Mouse (Mus musculus): ENCODE results near the gene Bmp10.

The Bmp10 gene

DNA sequence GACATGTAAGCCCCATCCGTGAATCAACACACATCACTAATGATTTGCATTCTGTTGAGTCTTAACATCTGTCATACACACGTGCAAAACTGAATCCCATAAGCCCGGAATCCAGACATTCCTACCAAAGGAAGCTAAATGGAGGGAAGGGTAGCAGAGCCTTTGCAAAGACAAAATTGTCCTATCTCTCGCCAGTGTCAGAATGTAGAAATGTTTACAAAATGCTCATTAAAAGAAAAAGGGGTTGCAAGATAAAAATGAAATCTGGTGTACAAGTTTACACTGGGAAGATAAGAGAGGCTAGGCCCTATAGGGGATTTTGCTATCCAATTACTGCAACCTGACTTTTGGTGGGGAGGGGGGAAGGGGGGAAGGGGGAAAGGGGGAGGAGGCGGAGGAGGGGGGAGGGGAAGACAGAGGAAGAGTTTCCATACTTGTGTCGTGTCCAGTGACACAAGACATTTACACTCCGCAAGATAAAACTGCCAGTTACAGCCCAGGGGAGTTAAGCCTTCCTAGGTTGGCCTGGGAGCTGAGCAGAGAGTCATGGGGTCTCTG, at the start of gene Bmp10:
Gene Bmp10 (plus strand): TSS at position 508 of the 558 bp plus-strand sequence.
- no peak for DNase-seq

- DNase-seq, result peak; percentile 25
These were observed 44.7 kb upstream of the Bmp10 start for GRCm38 (mm10) chr6:87383926-87384691.

DNA sequence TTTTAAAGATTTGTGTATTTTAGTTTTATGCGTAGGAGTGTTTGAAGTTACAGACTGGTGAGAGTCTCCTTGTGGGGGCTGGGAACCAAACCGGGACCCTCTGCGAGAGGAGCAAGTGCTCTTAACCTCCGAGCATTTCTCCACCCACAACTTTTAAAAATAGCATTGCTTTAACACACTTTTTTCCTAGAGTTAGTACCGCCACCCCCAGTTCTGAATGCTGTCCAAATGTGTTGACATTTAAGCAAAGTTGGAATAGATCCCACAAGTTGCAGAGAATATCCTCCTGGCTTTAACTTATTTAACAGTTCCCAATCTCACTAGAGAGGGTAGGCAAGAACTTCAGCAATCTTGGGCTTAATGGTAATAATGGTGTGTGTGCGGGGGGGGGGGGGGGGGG, 44.0 kb upstream of the Bmp10 start:
- peak; percentile 19 for DNase-seq

- peak; percentile 69 for DNase-seq
These were observed 42.6 kb upstream of the Bmp10 start for GRCm38 (mm10) chr6:87386203-87386602.

DNA sequence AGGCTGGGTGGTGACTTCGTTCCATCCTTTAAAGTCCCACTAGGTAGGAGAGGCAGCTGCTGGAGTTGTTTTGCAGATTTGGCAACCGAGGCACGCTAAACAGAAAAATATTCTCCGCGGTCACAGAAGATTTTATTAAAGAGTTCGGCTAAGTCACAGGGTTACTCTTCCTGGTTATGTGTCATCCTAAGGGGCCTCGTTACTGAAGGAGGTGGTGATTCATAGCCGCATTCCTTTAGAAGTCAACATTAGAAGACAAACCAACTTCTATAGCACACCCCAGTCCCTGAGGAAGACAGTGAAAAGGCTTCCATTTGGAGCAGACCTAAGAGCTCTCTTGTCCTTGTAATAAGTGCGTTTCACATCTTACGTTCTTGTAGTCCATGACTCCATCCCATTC, 42.1 kb upstream of the Bmp10 start:
- no peak for DNase-seq

DNA sequence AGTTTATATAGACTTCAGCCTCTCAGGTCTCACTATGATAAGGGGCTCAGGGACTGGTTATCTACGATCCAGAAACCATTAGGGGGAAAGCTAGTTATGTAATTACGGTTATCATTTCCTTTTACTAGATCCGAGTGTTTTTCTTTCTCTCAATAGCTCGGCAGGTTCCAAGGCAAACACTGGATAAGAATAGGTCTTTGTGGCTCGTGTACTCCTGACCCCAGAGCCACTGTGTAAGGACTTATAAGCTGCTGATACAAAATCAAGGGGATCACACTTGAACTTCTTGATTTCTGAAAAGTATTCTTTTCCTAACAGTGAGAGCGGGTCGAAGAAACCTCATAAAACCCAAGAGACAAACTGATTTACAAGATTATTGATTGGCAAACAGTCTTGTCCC, 39.9 kb upstream of the Bmp10 start, which contains the start of gene Gkn3:
Gene Gkn3 (minus strand): TSS at position 59 of the 400 bp plus-strand sequence.
- no peak for DNase-seq

- no peak for DNase-seq
These were observed 39.3 kb upstream of the Bmp10 start for GRCm38 (mm10) chr6:87389455-87389989.

DNA sequence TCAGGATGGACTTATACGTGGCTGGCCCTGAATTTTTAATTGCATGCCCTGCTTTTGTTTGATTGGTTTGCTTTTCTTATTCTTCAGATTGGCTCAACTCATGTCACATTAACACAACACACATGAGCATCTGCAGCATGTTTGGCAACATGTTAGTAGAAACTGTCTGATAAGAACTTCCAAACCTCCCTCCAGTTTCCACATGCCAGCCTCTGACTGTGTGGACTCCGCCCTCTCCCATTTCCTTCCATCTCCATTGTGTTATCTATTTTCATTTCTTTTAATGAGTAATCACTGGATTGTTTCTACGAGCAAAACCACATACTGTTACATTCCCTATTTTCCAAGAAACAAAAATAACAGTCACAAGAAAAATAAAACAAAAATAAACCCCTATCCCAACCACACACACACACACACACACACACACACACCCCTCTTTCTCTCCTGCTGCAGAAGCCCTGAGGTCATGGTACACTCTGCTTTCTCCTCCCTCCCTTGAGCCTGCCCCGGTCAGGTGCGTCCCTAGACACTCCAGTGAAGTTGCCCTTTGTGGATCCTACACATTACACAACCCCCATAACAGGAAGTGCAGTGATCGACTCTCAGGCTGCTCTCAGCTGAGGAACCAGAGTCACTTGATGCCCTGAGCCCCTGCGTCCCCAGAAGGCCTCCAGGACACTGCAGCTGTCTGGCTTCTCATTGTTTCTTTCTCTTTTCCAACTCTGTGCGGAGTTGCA, 35.2 kb upstream of the Bmp10 start:
- no peak for DNase-seq

GRCm38 (mm10) chr6:87394783-87395182, 34.0 kb upstream of the Bmp10 start:
- DNase-seq, result no peak

GRCm38 (mm10) chr6:87399137-87399536, 29.7 kb upstream of the Bmp10 start:
- peak; percentile 86 for DNase-seq

DNA sequence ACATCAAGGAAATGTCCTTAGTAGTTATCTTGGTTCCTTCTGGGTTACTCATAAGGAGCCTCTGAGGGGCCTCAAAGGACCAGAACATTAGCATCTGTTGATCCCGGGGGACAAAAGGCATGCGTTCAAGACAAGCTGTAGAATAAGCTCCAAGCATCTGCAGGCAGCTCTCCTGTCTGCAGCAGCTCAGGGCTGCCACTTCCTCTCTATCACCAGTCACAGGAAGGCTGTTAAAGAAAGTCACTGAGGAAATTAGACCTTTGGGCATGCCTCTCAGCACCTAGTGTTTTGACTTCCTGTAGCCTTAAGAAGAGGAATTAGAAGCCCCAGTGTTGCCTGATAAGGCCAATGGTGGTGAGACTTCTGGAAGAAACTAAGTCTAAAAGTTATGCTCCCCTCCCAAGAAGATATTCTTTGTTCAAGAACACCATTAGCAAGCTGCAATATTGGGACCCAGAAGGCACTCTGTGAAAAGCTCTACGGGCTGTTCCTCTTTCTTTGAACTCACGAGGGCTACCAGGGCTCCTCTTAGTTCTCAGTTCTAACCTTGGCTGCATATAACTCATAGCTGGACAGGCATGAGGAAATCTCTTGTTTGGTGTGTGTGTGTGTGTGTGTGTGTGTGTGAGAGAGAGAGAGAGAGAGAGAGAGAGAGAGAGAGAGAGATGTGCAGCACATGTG, 28.8 kb upstream of the Bmp10 start:
- no peak for DNase-seq

DNA sequence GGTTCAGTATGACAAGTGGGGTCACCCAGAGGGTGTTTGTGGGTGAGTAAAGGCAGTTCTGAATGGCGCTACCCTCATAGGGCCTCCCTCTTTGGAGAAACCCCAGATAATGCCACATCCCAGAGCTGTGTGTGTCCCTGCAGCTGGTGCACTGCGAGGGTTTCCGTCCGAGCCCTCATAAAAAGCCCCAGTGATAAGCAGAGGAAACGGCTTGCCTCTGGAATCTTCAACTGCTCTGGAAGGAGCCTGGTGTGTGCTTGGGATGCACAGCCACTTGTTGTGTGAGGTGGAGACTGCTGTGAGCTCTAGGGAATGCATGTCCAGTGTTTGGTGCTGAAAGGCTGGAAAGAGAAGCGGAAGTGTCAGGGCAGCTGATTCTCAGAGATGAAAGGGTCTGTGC, 27.3 kb upstream of the Bmp10 start:
- no peak for DNase-seq

DNA sequence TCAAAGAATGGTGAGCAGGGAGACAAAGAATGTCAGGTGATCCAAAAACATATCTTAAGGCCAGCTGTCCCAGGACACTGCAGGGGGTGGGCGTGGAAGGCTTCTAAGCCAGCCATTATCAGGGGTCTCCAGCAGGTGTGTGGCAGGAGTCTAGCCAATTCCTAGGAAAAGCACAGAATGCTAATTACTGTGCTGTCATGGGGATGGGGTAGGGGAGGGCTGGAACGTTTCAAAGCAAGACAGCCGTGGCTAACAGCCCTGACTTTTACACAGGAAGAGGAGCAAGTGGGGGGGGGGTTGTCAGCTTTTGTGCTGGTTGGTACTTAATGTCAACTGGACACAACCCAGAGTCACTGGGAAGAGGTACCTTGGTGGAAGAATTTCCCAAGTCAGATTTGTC, 16.8 kb upstream of the Bmp10 start:
- DNase-seq, result no peak

DNA sequence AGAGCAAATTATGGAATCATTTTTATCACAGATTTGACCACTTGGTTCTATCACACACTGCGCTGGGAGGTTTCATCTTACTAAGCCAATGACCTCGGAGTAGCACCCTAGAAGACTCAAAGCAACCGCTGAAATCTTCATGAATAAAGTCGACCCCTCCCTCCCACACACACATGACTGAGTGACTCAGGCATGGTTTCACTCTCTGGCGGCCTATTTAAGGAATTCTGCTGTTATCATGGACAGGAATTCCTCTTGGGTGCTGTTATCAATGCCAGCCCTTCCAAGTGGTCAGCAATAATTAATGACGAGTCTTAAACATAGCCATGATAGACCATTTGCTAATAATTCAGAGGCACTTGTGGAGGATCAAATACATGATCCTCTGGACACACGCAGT, 6.5 kb upstream of the Bmp10 start:
- no peak for DNase-seq

DNA sequence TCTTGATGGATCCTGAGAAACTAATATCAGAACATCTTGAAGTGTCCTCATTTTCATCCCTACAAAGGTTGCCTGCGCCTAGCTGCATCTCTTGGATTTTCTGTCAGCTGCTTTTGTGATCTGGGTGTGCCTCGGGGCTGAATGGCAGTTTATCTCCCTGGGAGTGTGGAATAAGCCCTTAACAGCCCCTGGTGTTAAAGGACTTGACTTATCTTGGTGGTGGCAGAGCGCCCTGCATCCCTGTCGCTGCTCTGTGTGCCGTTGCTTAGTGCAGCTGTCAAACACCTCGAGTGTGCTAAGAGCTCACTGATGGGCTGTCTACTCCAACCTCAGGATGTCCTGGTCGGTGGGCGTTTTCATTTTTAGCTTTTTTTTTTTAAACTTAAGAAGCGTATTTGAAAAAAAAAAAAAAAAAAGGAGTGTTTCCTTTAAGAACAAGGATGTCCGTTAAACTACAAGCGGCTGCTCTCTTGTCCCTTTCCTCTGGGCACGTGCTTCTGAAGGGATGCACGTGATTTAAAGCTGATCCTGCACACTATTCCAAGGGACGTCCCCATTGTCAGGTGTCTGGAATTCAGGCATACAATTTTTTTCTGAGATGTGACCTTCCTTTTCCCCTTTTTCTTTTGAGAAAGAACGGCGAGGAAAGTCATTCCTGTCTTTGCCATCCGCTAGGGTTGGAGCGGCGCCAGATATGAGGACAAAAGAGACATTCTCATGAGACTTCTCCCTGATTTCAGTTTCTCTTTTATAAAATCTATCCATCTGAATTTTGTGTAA, 4.6 kb upstream of the Bmp10 start:
- peak; percentile 44 for DNase-seq

GRCm38 (mm10) chr6:87426954-87427353, 1.8 kb upstream of the Bmp10 start:
- DNase-seq, result no peak

DNA sequence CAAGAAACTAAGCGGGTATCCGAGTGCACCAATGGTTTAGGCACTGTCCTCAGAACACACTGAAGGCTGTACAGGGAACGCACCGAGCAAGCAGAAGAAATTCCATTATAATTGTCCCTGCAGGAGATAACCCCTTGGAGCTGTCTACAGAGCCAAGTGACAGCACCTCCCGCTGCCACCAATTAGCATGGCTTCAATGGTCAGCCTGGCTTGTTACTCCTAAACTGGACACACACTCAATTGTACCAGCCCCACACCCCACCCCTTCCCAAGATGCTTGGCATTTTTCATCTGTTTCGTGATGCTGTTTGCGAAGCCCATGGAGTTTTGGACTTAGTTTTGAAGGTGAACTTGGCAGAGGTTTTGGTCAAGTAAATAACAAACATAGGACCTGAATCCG, 1.2 kb upstream of the Bmp10 start:
- DNase-seq, result no peak

DNA sequence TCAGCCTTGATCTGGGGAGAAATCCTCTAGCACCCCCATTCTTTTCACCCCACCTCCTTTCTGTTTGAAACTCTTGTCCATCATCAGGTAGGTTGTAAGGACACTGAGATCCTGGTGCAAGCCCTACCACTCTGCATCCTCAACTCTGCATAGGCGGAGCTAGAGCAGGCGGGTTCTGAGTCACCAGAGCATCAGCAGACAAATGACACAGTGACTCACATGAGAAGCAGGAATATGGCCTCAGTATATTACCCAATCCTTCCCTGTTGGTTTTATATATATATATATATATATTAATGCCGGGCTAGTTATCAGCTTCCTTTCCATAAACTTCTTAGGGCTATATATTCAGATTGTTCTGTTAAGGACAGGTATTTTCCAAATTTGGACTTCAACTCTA, 7.0 kb downstream of the Bmp10 start:
- DNase-seq, result no peak

DNA sequence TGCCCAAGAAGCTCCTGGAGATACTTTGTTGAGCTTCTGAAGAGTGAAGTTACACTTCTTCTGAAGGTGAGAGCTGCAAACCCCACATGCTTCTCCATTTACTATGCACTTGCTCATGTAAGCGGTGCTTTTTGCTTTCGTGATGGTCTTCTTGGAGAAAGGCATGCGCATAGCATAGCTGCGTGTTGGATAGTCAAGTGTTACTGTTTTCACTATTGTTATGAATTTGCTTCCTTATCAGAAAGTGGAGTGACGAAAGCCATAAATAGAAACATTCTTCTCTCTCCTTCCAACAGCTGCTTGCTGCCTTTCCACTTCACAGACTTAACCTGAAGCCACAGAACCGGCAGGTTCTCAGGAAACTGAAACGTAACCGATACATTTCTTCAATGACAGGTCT, 8.0 kb downstream of the Bmp10 start:
- DNase-seq, result no peak

DNA sequence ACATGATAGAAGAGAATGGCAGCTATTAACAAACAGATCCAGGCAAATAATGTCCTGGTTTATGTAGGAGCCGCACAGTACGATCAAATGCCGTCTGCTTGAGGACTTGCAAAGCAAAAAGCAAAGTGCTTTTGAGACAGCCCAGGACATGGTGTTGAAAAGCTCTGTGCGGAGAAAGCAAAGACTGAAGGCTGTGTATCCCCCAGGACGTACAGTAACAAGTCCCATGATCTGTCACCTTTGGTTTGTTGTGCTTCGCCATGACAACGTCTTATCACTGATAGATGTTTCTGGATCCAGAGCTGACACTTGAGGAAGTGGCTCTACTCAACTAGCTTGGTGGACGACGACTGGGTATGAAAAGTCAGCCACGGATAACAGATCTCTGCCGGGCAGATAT, 14.5 kb downstream of the Bmp10 start:
- no peak for DNase-seq

- no peak for DNase-seq
These were observed 16.4 kb downstream of the Bmp10 start for GRCm38 (mm10) chr6:87445222-87445621.

DNA sequence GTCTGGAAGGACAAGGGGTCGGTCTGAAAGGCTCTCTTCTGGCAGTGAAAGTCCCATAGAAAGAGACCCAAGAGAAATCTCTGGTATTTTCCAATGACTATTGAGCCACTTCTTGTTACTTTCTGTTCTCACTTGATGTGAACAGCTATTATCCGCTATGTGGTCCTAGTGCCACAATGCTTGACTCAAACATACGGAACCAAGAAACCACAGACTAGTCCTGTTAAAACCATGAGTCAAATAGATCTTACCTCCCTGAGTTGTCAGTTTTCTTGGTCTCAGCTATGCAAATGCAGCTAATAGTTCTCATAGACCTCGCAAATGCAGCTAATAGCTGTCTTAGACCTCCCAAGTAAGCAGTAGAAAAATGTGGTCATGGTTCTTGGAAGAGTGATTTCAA, 18.4 kb downstream of the Bmp10 start:
- DNase-seq, result no peak
